Mouse (Mus musculus) limb, embryonic 14.5 days (tissue): ENCODE measurements around the gene Aig1. TPM values are rescaled to one million over a fixed set of nuclear protein-coding genes. Genes with fewer than 3 reads are reported as not detected.

Experiments used
- ATAC-seq: fragments of 200-750 bp; cut with Nextera tagmentation; 2 replicates; pipeline ENCODE4 v1.8.0; 2017; ENCODE audit warnings: low read depth, moderate number of reproducible peaks, moderate TSS enrichment; ENCODE audit not compliant: low FRiP score
- DNase-seq: peaks from one replicate; pipeline ENCODE4 v3.0.0-alpha.2; 2015; ENCODE audit warnings: low spot score
- H3K27ac ChIP-seq: fragments of 300-500 bp; sonication (generic); replicated peaks from 2 replicates; pipeline ENCODE4 v1.5.1; 2014; ENCODE audit warnings: low read depth, mild to moderate bottlenecking, low read length, moderate library complexity, mixed read lengths
- H3K27me3 ChIP-seq: fragments of 300-500 bp; sonication (generic); 2 replicates; pipeline ENCODE4 v1.6.1; 2014; ENCODE audit warnings: low read length, mixed read lengths; ENCODE audit not compliant: control insufficient read depth, insufficient read depth
- H3K36me3 ChIP-seq: fragments of 300-500 bp; sonication (generic); 2 replicates; pipeline ENCODE4 v1.6.1; 2014; ENCODE audit warnings: mild to moderate bottlenecking, low read length, moderate library complexity, mixed read lengths; ENCODE audit not compliant: control insufficient read depth, insufficient read depth
- H3K4me1 ChIP-seq: fragments of 300-500 bp; sonication (generic); 2 replicates; pipeline ENCODE4 v1.6.1; 2014; ENCODE audit warnings: antibody characterized with exemption, low read length, mixed read lengths; ENCODE audit not compliant: control insufficient read depth, insufficient read depth
- H3K4me2 ChIP-seq: fragments of 300-500 bp; sonication (generic); replicated peaks from 2 replicates; pipeline ENCODE4 v1.6.1; 2014; ENCODE audit warnings: low read depth, mild to moderate bottlenecking, low read length, moderate library complexity; ENCODE audit not compliant: severe bottlenecking
- H3K4me3 ChIP-seq: fragments of 300-500 bp; sonication (generic); replicated peaks from 2 replicates; pipeline ENCODE4 v1.5.1; 2014; ENCODE audit warnings: low read length
- H3K9ac ChIP-seq: fragments of 300-500 bp; sonication (generic); 2 replicates; pipeline ENCODE4 v1.6.1; 2014; ENCODE audit warnings: mild to moderate bottlenecking, low read depth, low read length, moderate library complexity; ENCODE audit not compliant: severe bottlenecking
- H3K9me3 ChIP-seq: fragments of 300-500 bp; sonication (generic); 2 replicates; pipeline ENCODE4 v1.6.1; 2016; ENCODE audit warnings: low read length; ENCODE audit not compliant: control insufficient read depth
- POLR2A ChIP-seq: fragments of 200-500 bp; IDR thresholded peaks from 2 replicates; pipeline ENCODE4 v1.8.0; 2012; ENCODE audit warnings: inconsistent platforms, mild to moderate bottlenecking, moderate library complexity, borderline replicate concordance; ENCODE audit not compliant: insufficient read depth, insufficient read length; ENCODE audit errors: extremely low read depth
- whole genome bisulfite sequencing: fragments of 180-500 bp; shearing (Covaris S2); extraction: QIAGEN DNeasy Blood & Tissue Kit; methylation state at CpG from one replicate; pipeline ENCODE4 v1.1.7; 2014; 5-methylcytosine and 5-hydroxymethylcytosine counted together
- polyA plus RNA-seq, 2 experiments: library from polyadenylated mRNA; depleted of rRNA in 1 of 2; stranded (reverse) in 1 of 2; unstranded in 1 of 2; fragments of >200 nt; fragmentation: Nextera tagmentation in 1 of 2; extraction: Ambion mirVana in 1 of 2; gene quantifications; 2 replicates each; pipeline versions ENCODE4 v1.2.1 to v1.2.3; 2012 to 2014

Gene Aig1
- polyA plus RNA-seq, 2 experiments, result 20.0 to 33.7 TPM

GRCm38 (mm10) chr10:13754712-13755111 is 114.1 kb downstream of the Aig1 start:
- no peak overlapping the region for H3K4me2 ChIP-seq
- ATAC-seq, result no peak
- H3K36me3 ChIP-seq, result no peaks in the 10 kb centered on the region
- no peak overlapping the region for H3K27ac ChIP-seq
- no peak overlapping the region for H3K9ac ChIP-seq
- H3K4me1 ChIP-seq, result no peaks in the 10 kb centered on the region
- H3K27me3 ChIP-seq, result no peaks in the 10 kb centered on the region
- no peak overlapping the region for H3K4me3 ChIP-seq
- WGBS, result 86% methylated on average over 1 of the region's 1 CpGs
- no peaks in the 10 kb centered on the region for H3K9me3 ChIP-seq
- TF ChIP-seq POLR2A, result no peak
- DNase-seq, result no peak

DNA sequence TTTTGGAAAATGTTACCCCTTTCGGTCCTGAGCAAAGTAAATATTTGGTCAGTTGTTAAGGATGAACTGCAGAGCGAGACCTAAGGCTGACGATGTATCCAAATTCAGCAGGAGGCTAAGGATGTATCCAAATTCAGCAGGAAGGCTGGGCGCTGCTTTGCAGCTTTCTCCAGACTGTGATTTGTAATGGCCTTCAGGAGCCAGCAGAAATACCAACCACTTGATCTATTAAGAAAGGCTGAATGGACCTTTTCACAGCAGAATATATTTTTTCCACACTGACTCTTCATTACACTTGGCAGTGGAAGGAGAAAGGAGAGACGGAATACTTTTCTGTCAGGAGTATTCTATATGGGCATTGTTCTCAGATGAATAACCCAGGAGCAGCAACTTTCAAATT is 115.0 kb downstream of the Aig1 start:
- no peak overlapping the region for H3K9ac ChIP-seq
- WGBS, result 72% methylated on average over 5 of the region's 5 CpGs
- H3K4me3 ChIP-seq, result no peak overlapping the region
- H3K4me2 ChIP-seq, result no peak overlapping the region
- no peak for DNase-seq
- H3K4me1 ChIP-seq, result no peaks in the 10 kb centered on the region
- no peak overlapping the region for H3K27ac ChIP-seq
- no peaks in the 10 kb centered on the region for H3K36me3 ChIP-seq
- no peaks in the 10 kb centered on the region for H3K9me3 ChIP-seq
- no peaks in the 10 kb centered on the region for H3K27me3 ChIP-seq
- ATAC-seq, result no peak
- no peak for TF ChIP-seq POLR2A

DNA sequence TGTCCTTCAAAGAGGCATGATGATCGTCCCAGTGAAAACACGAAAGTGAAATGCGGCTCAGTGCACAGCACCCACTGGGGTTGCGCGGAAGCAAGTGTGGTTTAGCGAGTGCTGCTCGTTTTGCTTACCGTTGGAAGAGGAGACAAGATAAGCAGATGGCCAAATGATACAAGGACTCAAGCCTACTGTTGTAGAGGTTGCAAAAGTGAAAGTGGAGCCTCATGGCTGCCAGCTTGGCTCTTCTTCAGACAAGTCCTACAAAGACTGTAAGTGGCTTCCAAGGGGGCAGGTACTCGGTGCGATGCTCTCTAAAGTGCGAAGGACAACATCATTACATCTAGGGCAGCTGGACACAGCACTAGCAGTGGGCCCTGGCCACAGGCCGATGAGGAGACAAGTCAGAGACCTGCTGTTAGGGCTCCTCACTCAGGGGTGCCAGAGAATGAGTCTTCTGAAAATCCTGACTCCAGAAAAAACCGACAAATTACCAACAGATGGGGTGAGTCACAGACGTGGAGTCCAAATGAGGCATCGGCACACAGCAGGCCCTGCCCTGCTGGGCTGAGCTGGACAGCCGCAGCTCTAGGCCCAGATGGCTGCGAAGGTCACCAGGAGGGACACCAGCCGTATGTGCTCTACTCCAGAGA is 129.2 kb downstream of the Aig1 start:
- Histone ChIP-seq H3K9me3 (no peaks in the 10 kb centered on the region), H3K4me2 (no peak overlapping the region), H3K9ac (no peak overlapping the region), H3K27me3 (0 out of 2 replicates have a peak, but pooled peaks cover 7% of the 10 kb centered on the region), H3K4me3 (no peak overlapping the region), H3K27ac (no peak overlapping the region), H3K4me1 (peaks cover 7% of the 10 kb centered on the region; the same call in 1 of the 2 replicates), H3K36me3 (no peaks in the 10 kb centered on the region)
- DNase-seq (no peak), ATAC-seq (no peak)
- WGBS, result 67% methylated on average over 18 of the region's 18 CpGs
- TF ChIP-seq POLR2A, result no peak

- Histone ChIP-seq H3K9me3 (no peaks in the 10 kb centered on the region), H3K4me2 (no peak overlapping the region), H3K27me3 (0 out of 2 replicates have a peak, but pooled peaks cover 4% of the 10 kb centered on the region), H3K4me1 (no peaks in the 10 kb centered on the region), H3K27ac (no peak overlapping the region), H3K4me3 (no peak overlapping the region), H3K36me3 (no peaks in the 10 kb centered on the region), H3K9ac (no peak overlapping the region)
- 92% methylated on average over 4 of the region's 4 CpGs for WGBS
- ATAC-seq (no peak), DNase-seq (no peak)
- TF ChIP-seq POLR2A, result no peak
These were observed 138.6 kb downstream of the Aig1 start for GRCm38 (mm10) chr10:13730039-13730748.

DNA sequence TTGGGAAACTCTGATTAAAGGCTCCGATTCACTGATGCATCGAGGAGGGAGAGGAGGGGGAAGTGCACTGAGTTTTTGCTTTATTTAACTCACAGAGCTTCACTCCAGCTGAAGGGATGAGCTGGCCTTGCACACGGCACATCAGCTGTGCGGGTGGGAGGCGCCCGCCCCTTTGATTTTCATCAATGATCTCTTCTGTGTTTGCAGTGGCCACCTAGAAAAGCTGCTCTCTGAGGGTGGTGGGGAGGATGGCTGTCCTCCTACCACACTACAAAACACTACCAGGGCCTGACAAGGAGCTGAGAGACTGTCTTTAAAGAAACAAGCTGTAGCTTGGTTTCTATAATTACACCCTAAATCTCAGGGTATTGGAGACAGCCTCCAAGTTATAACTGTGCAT is 141.1 kb downstream of the Aig1 start:
- Histone ChIP-seq H3K36me3 (no peaks in the 10 kb centered on the region), H3K9ac (no peak overlapping the region), H3K27me3 (no peaks in the 10 kb centered on the region), H3K4me1 (no peaks in the 10 kb centered on the region), H3K4me2 (no peak overlapping the region), H3K9me3 (no peaks in the 10 kb centered on the region), H3K4me3 (no peak overlapping the region), H3K27ac (no peak overlapping the region)
- no peak for DNase-seq
- 71% methylated on average over 6 of the region's 6 CpGs for WGBS
- ATAC-seq, result no peak
- TF ChIP-seq POLR2A, result no peak
